Mouse (Mus musculus): ENCODE results near the gene Wipf2. TPM values are rescaled to one million over a fixed set of nuclear protein-coding genes. Genes with fewer than 3 reads are reported as not detected.
"Not testable (repeated sequence)": the region's sequence is repeated elsewhere in the genome, so short reads cannot be mapped to it uniquely, and the experiment has no call there.

Wipf2 gene
- polyA plus RNA-seq, 1 experiment = 6.2 TPM

DNA sequence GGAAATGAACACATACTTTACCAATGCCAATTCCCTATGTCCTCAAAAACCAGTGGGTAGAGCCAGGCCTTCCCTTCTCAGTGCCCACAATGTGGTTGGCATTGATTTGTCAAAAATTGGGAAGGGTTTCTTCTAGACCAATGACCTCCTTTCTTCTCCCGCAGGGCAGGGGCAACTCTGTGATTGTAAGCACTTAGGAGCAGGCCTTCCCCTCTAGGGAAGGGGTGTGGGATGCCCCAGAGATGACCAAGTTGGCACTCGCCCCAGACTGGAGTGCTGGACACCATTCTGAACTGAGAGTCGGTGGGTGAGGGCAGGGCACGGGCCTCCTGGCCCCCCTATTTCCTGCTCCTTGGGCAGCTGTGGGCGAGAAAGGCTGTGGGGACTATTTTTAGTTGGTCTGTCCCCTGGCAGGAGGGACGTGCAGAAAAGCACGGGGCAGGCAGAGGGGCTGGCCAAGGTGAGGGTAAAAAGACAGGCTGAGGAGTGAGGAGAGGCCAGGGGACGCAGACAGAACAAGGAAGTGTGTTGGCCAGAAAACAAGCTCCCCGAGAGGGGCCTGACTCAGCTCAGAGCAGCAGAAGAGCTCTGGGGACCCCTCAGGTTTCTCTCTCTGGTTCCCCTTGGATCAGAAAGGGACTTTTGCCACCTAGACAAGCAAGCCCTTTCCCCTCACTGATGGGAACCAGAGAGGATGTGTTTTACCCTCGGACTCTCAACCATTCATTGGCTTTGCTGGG, 67.5 kb downstream of the Wipf2 start:
- DNase-seq (ENCODE audit: low read depth) = no peak

DNA sequence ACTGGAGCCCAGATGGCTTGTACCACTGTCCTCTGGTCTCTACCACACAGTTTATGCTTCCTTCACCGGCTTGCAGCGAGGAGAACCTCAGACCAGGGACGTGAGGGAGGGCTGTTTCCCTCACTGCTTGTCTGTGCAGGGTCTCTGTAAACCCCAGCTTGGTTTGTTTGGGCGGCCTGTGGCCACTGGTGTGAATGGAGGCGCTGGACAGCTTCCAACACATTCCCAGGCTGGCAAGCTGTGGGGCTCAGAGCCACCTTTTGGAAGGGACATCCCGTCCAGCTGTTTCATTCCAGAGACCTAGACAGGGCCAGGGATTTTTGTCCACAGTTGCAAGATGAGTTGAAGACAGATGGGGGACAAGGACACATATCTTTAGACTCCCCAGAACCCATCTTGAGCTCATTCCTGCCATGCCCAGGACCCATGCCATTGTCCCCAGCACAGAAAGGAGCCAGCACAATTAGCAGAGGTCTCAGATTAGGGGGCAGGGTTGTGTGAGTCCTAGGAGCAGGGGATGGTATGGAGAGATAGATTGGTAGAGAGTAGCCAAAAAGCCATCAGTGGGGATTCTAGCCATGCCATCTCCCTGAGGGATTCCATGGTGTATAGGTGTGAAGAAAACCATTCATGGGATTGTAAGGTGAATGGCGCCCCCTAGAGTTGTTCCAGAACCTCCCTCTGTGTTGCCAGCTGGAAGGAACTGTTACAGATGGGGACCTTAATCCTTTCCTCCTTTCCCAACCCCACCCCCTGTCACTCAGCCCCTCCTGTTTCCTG, 68.3 kb downstream of the Wipf2 start:
- no peak for DNase-seq (ENCODE audit: low read depth)

DNA sequence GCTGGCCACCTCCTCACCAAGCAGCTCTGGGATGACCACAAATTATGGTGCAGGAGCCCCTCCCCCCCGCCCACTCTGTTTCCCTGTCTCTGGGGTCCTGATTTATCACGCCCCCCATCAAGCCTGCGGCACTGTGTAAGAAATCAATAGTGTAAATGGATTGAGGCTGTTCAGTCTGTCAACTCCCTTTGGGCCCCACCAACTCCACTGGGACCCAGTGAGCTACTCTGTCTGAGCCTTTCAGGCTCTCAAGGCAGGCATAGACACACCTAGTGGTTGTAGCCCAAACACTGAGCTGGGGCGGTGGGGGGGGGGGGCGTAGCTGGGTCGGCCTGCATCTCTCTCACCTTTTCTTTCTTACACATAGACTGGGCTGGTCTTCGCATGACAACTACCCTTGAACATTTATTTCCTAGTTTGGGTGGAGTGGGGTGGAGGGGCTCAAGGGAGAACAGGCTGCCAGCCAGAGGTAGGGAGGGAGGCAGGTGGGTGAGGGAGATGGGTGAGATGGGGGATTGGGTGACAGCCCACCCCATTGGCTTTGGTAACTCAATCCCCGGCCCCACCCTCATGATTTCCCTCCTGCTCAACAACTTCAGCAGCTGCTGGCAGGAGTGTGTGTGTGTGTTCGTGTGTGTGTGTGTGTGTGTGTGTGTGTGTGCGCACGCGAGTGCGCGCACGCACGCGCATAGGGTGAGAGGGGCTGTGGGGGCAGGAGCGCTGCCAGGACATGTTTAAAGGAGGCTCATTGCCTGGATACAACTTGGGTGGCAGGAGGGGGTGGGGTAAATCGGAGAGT, 69.1 kb downstream of the Wipf2 start:
- DNase-seq (ENCODE audit: low read depth) = no peak

DNA sequence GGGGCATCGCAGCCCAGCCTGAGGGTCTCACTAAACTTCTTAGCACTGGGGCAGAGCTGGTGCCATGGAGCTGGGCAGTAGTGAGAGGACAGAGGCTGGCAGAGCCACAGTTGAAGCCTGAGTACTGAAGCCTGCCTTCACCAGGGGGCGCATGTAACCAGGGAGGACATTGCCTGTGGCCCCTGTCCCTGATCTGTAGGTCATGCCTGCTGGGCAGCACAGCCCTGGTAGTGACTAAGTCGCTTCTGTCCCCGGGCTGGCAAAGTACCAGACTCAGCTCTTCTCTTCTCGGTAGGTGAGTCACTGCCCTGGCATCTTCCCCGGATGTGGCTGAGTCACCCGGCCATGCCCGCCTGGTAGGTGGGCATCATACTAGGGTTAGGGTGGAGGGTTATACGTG, 69.7 kb downstream of the Wipf2 start:
- no peak for DNase-seq (ENCODE audit: low read depth)

DNA sequence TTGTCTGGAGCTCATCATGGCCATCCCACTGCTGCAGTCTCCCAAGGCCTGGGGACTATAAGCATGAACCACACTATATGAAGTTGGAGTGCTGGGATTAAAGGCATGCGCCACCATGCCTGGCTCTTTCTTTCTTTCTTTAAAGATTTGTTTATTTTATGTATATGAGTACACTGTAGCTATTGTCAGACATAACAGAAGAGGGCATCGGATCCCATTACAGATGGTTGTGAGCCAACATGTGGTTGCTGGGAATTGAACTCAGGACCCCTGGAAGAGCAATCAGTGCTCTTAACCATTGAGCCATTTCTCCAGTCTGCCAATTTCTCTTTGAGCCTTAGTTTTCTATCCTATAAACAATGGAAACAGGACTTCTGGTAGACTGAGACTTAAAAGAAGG, 70.4 kb downstream of the Wipf2 start:
- DNase-seq (ENCODE audit: low read depth) = not testable (repeated sequence)

DNA sequence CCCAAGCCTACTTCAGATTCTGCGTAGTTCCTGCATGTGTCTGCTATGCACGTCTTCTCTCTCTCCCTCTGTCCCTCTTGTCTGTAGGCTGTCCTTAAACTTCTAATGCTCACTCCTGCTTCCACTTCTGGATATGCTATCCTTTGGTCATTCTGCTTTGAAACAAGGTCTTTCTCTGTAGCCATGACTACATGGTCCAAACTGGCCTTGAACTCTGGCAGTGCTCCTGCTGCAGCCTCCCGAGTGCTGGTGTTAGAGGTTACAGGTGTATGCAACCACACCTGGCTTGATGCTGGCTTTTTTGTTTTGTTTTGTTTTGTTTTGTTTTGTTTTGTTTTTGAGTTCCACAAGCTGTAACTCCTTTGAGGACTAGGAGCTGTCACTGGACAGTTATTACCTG, 70.9 kb downstream of the Wipf2 start:
- DNase-seq (ENCODE audit: low read depth) = no peak

DNA sequence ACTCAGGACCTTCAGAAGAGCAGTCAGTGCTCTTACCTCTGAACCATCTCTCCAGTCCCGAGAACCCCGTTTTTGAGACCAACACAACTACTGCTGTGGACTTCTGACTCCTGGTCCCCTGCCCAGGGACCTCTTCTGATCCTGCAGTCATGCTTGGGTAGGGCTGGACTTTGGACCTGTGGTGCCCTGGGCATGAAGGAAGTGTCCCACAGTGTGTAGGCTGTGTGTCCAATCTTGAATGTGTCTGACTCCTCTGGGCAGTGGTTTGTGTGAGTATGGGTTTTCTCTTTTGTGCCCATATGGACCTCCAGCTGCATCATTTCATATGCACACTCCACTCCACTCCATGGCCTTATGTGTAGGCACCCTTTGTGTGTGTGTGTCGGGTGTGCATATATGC, 71.7 kb downstream of the Wipf2 start:
- no peak for DNase-seq (ENCODE audit: low read depth)

DNA sequence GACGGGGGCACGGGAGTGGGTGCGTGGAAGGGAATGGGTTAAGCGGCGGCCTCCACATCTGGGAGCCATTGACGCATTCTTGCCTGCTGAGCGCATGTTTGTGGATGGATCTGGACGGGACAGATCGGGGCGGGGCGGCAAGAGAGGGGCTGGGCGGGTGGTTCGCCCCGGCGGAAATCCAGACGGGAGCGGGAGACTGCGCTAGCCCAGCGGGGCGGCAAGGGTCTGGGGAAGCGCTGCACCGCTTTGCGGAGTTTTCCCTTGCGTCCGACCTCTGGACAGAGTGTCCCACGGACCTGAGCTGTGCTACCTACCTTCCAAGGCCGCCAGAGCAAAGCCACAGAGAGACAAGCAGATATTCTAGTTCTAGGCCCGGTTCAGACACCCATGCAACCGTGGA, 72.7 kb downstream of the Wipf2 start:
- DNase-seq (ENCODE audit: low read depth) = no peak

DNA sequence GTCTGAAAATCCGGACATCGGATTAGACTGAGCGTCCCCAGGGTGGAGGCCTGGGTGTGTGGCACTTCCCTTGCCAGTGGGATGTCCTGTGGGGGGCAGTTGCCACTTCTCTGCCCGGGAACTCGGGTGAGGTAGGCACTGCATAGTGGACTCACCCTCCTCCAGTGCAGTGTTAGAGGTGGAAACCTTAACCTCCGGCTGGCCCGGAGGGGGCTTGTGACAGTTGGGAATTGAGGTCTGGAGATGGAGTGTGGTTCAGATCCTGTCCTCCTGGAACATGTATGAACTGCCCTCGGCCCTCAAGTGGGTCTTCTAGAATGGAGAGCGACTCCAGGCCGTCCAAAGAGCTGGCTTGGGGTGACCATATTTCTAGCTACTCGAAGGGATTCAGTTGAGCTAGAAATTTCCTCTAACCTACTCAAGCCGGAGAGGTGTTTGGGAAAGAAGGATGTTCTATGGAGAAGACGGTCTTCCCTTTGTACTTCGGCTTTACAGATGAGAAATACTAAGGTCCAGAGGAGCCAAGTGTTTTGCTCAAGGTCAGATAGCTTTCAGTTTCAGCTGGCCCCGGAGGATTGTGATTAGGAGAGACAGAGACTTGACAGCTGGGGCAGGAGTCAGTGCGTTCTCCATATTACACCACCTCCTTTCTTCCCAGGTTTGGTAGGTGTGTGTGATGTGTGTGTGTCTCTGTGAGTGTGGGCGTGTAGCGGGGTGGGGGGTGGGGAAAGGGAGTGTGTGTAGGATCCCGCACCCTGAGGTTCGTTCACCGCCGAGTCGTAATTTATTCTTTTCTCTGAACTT, 73.4 kb downstream of the Wipf2 start:
- no peak for DNase-seq (ENCODE audit: low read depth)

DNA sequence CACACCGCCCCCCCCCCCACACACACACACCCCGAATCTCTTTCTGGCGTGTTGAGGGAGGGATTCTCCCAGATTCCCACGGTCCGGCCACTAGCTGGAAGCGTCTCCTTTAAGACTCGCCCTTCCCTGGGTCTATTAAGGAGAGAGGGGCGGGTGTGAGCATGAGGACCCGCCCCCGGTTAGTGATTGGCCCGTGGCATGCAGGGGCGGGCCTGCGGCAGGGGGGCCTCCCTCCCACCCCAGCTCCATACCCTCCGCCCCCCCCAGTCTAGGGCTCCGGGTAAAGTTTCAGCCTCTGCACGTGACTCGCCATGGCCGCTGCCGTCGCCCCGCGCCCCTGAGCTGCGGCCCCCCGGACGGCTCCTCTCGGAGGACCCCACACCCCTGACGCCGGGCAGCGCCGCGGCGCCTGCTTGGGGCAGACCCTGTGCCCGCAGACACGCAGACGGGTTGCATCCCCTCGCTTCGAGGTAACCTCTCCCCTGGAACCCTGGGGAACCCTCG, 74.0 kb downstream of the Wipf2 start:
- no peak for DNase-seq (ENCODE audit: low read depth)

DNA sequence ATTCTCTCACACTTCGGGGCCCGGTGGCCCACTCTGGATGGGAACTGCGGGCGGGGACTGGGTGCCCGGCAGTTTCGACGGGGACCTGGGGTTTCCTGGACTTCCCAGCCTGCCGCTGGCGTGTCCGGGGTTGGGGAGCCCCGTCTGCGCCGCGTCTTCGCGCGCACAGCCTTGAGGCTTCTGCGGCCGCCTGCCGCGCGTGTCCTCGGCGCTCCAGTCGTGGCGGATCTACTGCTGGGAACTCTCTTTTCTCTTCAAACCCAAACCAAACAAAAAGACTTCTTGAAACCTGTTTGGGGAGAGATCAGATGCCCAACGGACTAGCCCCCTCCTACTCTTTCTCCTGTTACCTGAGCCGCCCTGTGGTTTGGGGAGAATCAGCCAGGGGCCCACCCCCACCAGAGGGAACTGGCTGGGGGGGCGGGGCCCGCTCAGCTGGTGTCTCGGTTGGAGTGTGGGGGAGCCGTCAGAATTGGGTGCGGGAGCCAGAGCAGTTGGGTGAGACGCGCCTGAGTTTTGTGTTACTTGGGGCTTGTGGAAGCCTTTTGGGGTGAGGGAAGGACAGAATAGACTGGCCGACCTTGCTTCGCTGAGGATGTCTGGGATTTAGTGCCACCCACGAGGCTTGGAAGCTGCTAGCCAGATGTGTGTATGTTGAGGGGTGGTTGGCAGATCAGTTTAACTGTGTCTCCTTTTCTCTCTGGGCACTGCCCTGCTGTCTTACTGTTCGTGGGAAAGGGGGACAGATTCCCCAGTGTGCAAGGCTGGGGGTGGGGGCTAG, 74.7 kb downstream of the Wipf2 start:
- no peak for DNase-seq (ENCODE audit: low read depth)

DNA sequence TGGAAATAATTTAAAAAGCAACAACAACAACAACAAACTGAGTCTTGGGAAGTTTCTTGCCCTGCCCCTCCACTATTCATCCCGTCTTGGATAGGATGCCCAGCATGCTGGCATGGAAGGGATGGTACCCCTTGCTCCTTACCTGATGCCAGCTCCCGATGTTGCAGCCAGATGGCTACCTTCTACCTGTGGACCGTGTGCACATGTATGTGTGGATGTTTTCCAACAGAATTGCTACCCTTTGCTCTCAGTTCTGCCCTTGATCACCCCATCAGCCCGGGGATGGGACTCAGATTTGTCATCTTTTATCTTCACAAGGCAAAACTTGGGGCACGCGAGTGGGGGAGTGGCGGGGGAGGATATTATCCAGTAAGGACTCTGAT, 75.3 kb downstream of the Wipf2 start:
- no peak for DNase-seq (ENCODE audit: low read depth)

DNA sequence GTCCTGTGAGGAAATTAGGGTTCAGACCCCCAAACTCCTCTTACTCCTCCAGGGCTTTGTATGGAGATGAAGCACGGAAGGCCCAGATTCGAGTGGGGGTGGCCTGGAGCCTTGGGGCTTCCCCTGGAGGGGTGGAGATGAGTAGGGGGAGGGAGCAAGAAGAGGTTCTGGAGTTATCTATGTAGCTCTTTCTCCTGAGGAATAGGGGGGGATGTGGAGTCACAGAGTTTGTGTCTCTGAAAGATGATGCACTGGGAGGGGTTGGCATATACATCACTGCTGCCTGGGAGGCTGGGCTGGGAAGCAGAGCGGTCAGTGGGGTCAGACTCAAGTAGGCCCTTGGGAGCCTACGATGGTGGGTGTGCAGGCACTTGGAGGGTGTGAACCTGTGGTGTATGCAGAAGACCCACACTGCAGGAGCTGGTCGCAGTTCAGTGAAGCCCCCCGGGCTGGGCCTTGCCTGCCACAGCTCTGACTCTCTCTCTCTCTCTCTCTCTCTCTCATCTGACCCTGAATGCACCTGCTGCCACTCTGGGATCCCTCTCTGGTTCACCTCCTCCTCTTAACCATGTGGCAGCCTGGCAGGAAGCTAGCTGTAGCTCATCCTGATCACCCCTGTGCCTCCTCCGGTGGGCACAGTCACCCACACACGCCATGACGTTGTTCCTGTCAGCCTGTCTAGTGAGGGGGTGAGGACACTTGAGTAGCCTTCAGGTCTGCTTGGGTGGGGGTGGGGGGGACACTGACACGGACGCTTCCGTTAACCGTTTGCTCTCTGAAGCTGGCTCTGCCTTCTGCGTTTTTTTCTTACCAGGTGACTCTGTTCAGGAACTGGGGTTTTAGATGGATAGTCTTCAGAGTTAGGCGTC, 75.9 kb downstream of the Wipf2 start:
- DNase-seq (ENCODE audit: low read depth) = no peak

DNA sequence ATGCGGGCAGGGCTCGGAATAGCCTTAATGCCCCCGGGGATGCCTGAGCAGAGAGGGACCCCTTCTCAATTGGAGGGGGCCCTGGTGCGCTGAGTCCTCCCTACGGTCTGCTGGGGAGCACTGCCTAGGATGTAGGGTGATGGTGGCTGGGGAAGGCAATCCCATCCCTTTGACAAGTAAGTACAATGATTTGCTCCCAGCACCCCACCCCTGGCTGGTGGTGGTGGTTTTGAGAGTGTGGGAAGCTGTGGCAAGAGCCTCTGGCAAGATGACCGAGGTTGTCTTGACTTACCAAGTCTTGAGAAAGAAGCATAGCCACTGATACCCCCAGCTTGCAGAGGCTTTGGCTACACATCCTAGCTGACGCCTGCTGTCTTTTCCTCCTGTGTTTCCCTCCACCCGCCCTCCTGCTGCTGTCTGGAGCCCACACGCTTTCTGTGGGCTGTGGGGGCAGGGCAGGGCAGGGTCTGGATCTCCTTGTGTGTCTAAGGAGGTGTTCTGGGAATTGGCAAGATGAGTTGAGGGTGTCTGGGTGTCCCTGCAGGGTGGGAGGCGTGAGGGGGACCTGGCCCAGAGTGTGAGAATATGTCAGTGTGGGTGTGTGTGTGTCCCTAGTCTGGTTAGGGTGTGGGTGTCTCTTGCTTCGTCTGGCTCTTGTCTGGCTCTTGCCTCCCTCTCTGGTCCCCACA, 76.7 kb downstream of the Wipf2 start:
- no peak for DNase-seq (ENCODE audit: low read depth)

DNA sequence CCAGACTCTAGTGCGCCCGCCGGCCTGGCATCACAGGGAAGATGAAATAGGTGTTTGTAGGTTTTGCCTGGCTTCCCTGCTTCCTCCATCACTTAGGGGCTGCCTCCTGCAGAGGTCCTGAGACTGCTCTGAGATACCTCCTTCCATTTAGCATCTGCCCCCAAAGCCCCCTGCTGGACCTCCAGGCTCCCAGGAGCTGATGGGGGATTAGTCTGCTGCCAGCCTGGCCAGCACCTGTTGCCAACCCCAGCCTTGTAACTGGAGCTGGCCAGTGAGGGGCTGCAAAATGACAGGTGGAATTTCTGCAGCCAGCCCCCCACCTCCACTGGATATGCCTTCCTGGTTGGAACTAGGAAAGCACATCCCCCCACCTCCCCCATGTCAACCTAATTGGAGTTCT, 77.3 kb downstream of the Wipf2 start:
- DNase-seq (ENCODE audit: low read depth) = no peak

DNA sequence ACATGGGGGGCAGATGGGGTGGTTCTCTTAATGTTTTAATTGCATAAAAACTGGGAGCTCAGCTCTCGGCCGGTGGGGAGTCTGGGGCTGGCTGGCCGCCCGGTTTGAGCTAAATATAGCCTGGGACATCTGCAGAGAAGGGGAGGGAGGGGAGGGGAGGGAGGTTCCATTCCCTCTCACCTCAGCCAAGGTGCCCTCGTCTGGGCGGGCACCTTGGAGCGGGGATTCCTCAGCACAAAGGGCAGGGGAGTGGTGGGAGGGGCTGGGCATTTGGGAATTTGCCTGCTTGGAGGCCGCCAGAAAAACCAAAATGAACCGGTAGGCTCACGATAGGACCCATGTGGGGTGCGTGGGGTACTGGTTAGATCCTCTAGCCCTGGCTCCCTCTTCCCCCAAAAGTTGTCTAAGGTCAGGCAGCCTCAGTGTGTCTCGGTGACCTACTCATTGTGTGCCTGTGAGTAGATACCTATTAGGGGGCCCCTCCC, 77.9 kb downstream of the Wipf2 start:
- no peak for DNase-seq (ENCODE audit: low read depth)

DNA sequence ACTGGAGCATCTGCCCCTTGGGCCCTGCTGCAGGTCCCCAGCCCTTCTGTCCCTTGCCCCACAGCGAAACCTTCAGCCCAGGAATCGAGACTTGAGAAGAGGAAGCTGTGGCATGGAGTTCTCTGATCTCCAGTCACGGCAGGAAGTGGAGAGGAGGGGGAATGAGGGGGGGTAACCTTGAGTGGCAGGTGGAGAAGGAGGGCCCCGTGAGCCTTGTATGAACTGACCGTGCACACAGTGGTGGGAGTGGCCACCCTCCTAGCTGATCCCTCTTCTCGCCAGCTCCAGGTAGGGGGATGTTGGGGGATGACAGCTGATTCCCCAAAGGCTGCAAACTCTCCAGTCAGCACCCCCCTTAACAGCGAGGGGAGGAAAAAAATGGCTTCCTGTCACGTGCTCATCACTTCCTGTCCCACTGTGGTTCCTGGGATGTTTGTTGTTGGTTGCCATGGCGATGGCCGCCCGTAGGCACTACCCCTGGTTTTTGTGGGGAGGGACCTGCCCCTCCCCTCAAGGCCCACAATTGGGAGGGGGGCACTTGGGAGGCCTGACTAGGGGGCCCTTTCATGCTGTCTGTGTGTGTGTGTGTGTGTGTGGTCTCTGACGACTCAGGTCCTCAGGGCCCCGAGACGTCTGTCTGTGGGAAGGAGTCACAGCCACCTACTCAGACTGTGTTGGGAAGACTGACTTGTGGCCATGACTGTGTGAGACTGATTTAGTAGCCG, 78.5 kb downstream of the Wipf2 start:
- DNase-seq (ENCODE audit: low read depth) = no peak

DNA sequence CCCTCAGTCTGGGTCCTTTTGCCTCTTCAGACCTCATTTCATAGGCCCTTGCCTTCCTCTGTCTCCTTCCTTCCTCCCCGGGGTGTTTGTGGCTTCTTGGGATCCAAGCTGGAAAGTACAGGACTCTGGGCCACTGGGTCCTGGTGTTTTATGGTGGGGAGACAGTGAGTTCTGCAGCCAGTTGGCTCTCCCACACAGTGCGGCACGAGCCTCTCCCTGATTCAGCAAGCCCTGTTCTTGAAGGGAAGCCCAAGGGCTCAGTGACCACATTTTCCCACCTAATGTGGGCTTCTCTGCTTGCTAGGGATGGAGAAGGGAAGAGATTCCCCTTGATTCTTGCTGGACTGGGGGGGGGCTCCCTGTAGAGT, 79.1 kb downstream of the Wipf2 start:
- no peak for DNase-seq (ENCODE audit: low read depth)

Measured in gonadal fat pad, adult 2 months (tissue).